Mouse (Mus musculus) lung, adult 2 months (tissue): ENCODE results near the gene Glrx5. TPM values are rescaled to one million over a fixed set of nuclear protein-coding genes. Genes with fewer than 3 reads are reported as not detected.

ENCODE experiments used
- DNase-seq: peaks from one replicate; pipeline ENCODE4 v3.0.0; 2022
- H3K4me1 ChIP-seq: fragments of 200-500 bp; 2 replicates; pipeline ENCODE4 v1.6.1; 2011; ENCODE audit warnings: low read length; ENCODE audit not compliant: control insufficient read depth, insufficient read depth
- H3K4me3 ChIP-seq: fragments of 200-500 bp; replicated peaks from 2 replicates; pipeline ENCODE3; 2011; ENCODE audit warnings: low read depth, mild to moderate bottlenecking, control low read depth, low read length; ENCODE audit errors: extremely low read depth
- CTCF ChIP-seq: fragments of 200-500 bp; IDR thresholded peaks from 2 replicates; pipeline ENCODE4 v1.5.1; 2011; ENCODE audit warnings: mild to moderate bottlenecking, low read length, control low read depth; ENCODE audit not compliant: insufficient read depth
- POLR2A ChIP-seq: fragments of 200-500 bp; IDR thresholded peaks from 2 replicates; pipeline ENCODE4 v1.6.1; 2011; ENCODE audit warnings: low read depth, mild to moderate bottlenecking, control low read depth, low read length, borderline replicate concordance; ENCODE audit errors: extremely low read depth
- WGBS: fragments of 180-500 bp; shearing (Covaris S2); methylation state at CpG from one replicate; pipeline ENCODE4 v1.1.7; 2018; 5-methylcytosine and 5-hydroxymethylcytosine counted together
- polyA plus RNA-seq: library from polyadenylated mRNA; depleted of rRNA; stranded (reverse); fragments of >200 nt; gene quantifications from 2 replicates; pipeline ENCODE4 v1.2.3, GENCODE M21; 2012

Glrx5 gene
- polyA plus RNA-seq, 1 experiment = 43.1 TPM

DNA sequence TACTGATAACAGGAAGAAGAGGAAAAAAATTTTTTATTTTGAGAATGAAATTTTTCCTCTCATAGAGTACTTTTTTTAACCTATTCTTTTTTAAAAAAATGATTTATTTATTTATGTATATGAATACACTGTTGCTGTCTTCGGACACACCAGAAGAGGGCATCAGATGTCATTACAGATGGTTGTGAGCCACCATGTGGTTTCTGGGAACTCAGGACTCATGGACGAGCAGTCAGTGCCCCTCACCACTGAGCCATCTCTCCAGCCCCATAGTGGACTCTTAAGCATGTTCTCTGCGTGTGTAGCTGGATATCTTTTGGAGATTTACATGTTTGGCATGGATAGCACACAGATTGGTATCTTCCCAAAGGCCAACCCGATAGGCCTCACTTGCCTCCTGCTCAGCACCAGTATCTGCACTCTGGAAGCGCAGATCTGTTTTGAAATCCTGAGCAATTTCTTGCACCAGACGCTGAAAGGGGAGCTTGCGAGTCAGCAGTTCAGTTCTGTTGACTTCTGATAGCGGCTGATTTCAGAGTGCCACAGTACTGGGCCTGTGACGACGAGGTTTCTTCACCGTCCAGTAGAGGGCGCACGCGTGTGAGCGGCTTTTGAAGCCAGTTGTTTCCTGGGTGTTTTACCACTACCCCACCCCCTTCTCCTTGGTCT is 5.0 kb upstream of the Glrx5 start:
- peak; percentile 75 for DNase-seq
- peaks cover 4% of the 10 kb centered on the region; the same call in 1 of the 2 replicates for H3K4me1 ChIP-seq
- H3K4me3 ChIP-seq = no peak overlapping the region
- TF ChIP-seq POLR2A (no peak), CTCF (peak; percentile 83)
- WGBS = 29% methylated on average over 15 of the region's 15 CpGs

DNA sequence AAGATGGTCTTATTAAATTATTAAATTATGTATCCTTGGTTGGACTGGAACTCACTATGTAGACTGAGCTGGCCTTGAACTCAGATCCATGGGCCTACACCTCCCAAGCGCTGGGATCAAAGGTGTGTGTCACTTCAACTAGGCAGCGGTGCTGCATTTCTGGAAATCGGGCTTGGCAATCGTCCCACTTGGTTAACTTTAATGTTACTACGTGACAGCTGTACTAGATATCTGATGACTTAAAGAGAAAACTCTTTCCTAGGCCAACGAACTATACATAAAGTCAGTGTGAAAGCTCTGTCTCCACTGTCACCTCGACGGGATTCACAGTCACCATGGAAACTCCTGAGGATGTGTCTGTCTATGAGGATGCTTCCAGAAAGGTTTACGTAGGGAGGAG is 2.6 kb upstream of the Glrx5 start:
- no peak for DNase-seq
- Histone ChIP-seq H3K4me1 (peaks cover 4% of the 10 kb centered on the region), H3K4me3 (no peak overlapping the region)
- WGBS = 79% methylated on average over 9 of the region's 9 CpGs
- TF ChIP-seq CTCF = no peak
- TF ChIP-seq POLR2A = no peak

DNA sequence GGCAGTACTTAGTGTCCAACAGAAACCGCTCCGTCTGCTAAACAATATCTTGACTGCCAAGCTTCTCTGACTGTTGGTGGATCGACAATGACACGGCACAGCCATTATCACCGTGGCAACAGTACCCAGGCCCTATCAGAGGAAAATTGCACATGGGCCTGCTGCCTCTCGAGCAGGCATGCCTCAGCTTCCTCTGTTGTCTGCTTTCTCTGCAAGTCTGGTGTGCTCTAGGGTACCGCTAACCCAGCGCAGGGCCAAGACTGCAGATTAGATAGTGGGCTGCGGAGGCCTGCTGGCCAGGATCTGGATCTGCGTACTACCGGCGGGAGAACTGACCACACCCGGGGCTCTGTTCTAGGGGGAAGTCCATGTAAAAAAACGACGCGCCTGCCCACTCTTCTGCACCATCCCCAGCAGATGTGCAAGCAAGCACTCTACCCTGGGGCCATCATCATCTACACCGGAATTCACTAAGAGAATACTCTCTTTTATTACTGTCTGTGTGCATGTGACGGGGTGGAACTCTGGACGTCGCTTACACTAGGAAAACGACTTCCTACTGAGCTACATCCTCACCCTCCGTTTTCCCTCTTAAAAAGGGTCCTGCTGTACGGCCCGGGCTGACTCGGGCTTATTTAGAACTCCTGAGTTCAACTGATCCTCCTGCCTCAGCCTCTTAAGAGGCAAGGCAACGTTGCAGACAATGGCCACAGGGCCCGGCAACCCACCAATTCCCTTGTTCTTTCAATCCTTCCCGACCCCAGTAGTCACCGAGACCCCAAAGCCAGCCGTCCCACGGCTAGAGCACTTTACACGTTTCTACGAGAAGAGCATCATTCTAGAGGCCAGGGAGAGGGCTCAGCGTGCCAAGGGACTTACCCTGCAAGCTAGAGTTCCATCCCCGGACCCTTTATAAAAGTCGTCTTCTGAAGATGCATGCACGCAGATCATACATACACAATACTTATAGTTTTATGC is 1.1 kb upstream of the Glrx5 start:
- DNase-seq = no peak
- Histone ChIP-seq H3K4me3 (peak overlapping the region; percentile 68), H3K4me1 (peaks cover 4% of the 10 kb centered on the region)
- no peak for TF ChIP-seq CTCF
- WGBS = 6% methylated on average over 37 of the region's 37 CpGs

DNA sequence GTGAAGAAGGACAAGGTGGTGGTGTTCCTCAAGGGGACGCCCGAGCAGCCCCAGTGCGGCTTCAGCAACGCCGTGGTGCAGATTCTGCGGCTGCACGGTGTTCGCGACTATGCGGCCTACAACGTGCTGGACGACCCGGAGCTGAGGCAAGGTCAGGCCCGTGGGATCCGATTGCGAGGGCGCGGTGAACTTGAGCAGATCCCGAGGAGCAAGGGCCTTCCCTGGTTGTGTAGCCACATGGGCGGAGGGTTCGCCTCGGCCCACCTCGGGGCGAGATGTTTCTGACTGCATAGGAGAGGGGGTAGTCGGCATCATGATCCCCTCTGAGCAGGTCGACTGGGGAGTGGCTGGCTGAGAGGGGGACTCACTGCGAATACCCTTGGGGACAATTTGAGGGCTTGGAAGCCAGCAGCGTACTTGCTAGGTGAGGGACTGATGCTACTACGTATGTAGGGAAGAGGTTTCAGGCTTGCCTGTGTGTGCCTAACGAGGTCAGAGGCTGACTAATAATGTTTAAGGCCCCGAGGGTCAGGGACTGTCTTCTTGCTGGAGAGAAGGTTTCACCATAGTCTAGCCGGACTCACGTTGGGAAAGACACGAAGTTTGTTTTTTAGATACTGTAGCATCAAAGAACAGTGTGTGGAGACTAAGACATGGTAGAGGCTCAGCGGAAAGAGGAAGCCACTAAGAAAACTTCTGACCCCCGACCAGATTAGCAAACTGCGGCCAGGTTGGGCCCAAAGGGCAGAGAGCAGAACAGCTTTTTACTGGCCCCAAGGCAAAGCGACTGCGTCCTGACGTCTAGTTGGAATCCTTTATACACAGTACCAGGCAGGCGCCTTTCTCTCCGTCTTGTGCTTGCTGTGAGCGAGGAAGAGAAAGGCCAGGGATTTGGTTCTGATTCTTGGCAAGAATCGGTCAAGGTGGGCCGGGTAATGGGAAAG is 616 bp downstream of the Glrx5 start:
- Histone ChIP-seq H3K4me1 (peaks cover 4% of the 10 kb centered on the region), H3K4me3 (peak overlapping the region; percentile 63)
- TF ChIP-seq POLR2A = no peak
- no peak for TF ChIP-seq CTCF
- peak; percentile 20 for DNase-seq
- WGBS = 3% methylated on average over 45 of the region's 45 CpGs

DNA sequence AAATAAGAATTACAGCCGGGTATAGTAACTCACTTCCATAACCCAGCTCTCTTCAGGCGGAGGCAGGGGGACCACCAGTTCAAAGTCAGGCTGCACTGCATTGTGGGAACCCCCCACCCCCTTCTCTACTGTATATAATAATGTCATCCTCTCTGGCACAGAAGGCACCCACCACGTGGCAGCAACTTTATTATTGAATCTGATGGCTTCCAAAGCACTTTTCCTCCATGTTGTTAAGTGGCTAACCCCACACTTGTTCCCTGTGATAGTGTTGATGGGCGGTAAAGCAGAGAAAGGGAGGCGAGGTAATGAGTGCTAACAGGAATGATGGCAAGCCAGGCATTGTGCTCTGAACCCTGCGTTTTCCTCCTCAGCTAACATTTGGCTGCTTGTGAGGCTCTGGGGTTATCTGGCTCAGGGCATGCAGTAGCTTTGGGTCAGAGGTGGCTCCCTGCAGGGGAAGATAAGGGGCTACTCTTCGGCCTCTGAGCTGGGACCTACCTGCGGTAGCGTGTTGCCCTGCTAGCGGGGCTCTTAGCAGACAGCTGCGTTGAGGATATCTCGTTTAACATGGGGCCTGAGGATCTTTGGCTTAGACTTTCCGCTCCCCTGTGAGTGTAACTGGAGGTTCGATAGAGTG is 1.8 kb downstream of the Glrx5 start:
- 60% methylated on average over 14 of the region's 14 CpGs for WGBS
- no peak for TF ChIP-seq POLR2A
- TF ChIP-seq CTCF = no peak
- H3K4me3 ChIP-seq = no peak overlapping the region

DNA sequence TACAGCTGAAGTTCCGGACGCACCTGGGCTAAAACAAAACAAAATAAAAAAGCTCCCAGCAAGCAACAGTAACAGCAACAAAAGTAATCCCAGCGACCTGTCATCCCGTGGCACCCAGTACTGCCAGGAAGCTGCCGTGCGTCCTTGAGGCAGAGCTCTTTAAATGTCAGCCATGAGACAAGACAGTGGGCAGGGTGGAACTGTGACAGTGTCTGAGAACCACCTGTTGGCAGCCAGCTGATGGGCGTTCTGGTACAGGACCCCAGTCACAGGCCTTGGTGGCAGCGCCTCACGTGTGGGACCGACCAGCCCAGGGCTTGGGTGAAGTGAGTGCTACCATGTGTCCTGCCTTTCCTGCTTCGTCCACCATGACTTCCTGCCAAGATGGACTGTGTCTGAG is 5.7 kb downstream of the Glrx5 start:
- no peak for TF ChIP-seq POLR2A
- no peak for TF ChIP-seq CTCF
- Histone ChIP-seq H3K4me1 (peaks cover 2% of the 10 kb centered on the region; the same call in 1 of the 2 replicates), H3K4me3 (no peak overlapping the region)
- DNase-seq = no peak
- WGBS = 71% methylated on average over 11 of the region's 11 CpGs

More for the DNA sequence above, 1.8 kb downstream of the Glrx5 start:
- no peak for DNase-seq
- H3K4me1 ChIP-seq = peaks cover 4% of the 10 kb centered on the region

DNA sequence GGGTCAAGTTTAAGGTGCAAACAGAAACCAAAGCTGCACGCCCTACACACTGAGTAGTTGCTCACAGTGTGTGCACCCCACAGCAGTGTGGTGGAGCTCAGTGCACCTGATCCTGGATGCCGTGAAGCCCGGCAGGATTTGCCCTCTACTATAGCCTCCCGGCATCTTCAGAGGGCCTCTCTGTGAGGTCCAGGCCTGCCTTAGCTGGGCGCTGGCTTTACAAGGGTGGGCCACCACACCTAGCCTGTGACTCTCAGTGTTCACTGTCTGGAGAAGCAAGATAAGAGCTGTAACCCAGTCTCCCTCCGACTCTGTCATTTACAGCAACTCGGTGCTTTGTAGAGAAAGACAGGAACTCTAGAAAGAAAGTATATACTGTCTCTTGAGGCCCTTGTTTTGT is 6.4 kb downstream of the Glrx5 start:
- no peak for DNase-seq
- TF ChIP-seq CTCF (no peak), POLR2A (no peak)
- WGBS = 55% methylated on average over 7 of the region's 7 CpGs
- Histone ChIP-seq H3K4me3 (no peak overlapping the region), H3K4me1 (0 out of 2 replicates have a peak, but pooled peaks cover 2% of the 10 kb centered on the region)

DNA sequence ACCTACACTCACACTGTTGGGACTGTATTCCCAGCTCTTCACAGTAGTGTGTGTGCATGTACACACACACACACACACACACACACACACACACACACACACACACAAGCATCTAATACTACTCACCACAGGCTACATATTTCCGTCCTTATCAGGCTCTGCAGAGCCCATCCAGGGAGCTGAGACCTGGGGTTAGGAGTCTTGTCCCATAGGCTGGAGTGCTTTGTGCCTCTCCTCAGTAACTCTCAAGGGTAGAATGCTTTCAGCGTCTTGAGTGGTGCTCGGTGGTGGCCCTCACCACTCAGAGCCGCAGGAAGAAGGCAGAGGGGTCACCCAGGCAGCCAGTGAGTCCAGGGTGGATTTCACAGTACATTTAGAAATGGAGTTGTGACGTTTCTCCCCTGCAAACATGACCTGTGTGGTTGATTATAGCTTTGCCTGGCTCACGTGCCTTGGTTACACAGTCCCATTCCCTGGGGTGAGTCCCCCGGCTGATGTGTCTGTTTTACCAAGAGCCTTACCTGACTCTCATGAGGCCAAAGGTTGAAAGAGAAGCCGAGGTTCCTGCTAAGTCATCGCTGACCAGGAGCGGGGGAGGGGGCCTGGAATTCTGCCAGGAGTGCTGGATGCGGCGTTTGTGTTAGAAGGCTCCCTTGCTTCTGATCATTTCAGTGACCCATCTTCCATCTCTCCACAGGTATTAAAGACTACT is 7.2 kb downstream of the Glrx5 start:
- Histone ChIP-seq H3K4me3 (no peak overlapping the region), H3K4me1 (0 out of 2 replicates have a peak, but pooled peaks cover 2% of the 10 kb centered on the region)
- no peak for DNase-seq
- WGBS = 52% methylated on average over 12 of the region's 12 CpGs
- TF ChIP-seq POLR2A = no peak
- no peak for TF ChIP-seq CTCF
